Mouse (Mus musculus) right cerebral cortex, adult 18-20 months (tissue): ENCODE measurements around the gene Armc10.
"Not testable (repeated sequence)": the region's sequence is repeated elsewhere in the genome, so short reads cannot be mapped to it uniquely, and the experiment has no call there.

ENCODE experiments used
- DNase-seq: peaks from one replicate; pipeline ENCODE4 v3.0.0; 2022; ENCODE audit warnings: mixed read lengths

Gene Armc10

GRCm38 (mm10) chr5:21708011-21708410 is 62.4 kb downstream of the Armc10 start:
- not testable (repeated sequence) for DNase-seq
